Mouse (Mus musculus): ENCODE measurements around the gene Tle3.

DNA sequence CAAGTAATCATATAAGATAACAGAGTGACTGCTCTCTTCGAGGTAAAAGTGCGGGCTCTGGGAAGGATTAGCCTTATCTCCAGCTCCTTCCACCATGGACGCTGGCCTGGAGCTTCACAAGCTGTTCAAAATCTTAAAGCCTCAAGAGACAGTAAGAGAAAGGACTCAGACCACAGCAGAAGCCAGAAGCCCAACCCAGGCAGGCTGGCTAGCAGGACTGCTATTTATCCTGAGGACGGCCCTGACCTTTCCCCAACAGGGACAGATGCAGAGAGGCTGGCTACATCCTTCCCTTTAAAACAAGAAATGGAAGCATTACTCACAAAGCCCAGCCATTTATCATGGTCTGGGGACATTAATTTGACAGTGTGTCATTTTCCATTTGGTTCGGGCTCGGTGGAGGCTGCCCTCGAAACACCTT is 46.2 kb upstream of the Tle3 start:
- TF ChIP-seq MAFK (IDR thresholded peaks at IDR 0.05; ENCODE audit: insufficient read depth, low read depth, low read length) (no peak), CHD2 (IDR thresholded peaks at IDR 0.05; ENCODE audit: low read depth, low read length) (no peak), HCFC1 (IDR thresholded peaks at IDR 0.05; ENCODE audit: borderline replicate concordance, insufficient read depth, low read length) (no peak)

Data from ES-E14 (cell line).